Mouse (Mus musculus) kidney, adult 18-20 months (tissue): ENCODE results near the gene Ano7.
A peak's percentile ranks its signal among the peaks of the same experiment; 100 is the strongest.

Experiments
- DNase-seq: peaks from one replicate; pipeline ENCODE4 v3.0.0; 2021

Ano7 gene

DNA sequence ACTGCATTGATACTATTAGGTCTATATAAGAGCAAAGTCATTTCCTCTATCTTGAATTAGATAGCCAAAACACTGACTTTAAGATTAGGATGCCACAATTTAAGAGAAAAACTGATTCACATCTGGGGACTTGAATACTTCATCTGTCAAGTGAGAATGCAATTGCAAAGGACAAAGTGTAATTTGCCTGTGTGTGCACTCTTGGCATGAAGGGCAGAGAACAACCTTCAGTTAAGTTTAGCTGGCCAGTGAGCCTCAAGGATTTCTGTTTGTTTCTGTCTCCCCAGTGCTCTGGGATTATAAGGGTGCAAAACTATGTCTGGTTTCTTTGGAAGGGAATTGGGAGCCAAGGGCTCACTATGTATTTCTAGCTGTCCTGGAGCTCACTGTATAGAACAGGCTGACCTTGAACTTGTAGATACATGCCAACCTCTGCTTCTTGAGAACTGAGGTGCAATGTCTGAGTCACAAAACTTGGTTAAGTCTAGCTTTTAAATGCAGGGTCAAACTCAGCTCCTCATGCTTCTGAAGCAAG lies 80.1 kb downstream of the Ano7 start:
- DNase-seq: peak; percentile 10
